8 mouse cellular contexts compared by ENCODE assay signal in the genomic region with DNA sequence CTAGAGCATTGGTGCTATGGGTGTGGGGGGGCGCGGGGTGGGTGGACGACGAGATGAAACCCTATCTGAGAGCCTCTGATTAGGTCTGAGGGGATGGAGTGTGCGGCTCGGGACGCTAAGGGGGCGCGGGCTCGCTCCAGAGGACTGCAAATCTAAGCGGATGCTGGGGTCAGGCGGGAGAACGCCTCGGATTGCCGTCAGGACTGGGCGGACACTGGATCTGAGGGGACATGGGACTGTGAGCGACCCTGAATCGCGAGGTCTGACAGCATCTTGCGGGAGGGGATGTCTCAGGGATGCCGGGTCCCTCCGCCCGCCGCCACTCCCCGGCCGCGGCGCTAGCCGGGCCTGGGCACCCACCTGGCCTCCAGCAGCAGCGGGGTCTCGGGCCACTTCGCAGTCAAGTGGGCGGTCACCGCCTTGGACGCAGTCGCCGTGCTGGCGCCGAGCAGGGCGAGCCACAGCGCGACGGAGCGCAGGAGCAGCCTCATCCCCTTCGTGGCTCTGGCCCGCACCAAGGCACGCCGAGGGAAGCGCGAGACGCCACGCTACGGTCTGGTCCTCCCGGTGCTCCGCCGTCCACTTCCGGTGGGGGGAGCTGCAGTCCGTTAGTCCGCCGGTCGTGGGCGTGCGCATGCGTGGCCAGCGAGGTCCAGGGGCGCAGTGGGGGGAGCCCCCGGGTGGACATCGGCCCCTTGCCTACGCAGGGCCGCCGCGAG. TPM values are rescaled to one million over a fixed set of nuclear protein-coding genes. Genes with fewer than 3 reads are reported as not detected.
DNase-seq lines count a peak whose midpoint lies in the region; ATAC-seq and TF ChIP-seq lines count a peak whose summit lies in the region.

Gene Uggt2 (minus strand): TSS at position 580 of the 719 bp plus-strand sequence.

- CTCF ChIA-PET in Patski (lab: Charles Lee), result interaction anchor here (1.3 to 1.4 kb wide), 2 partner anchors 13 to 281 kb away, joined by 3 read pairs; no protein-coding TSS in a partner anchor

- H3K27me3 ChIP-seq in Patski, result no peaks in the 10 kb centered on the region
- H3K27me3 ChIP-seq in liver, postnatal 0 days (ENCODE audit: insufficient read depth, low read length), result 0 out of 2 replicates have a peak, but pooled peaks cover 14% of the 10 kb centered on the region
- no peaks in the 10 kb centered on the region for H3K27me3 ChIP-seq in neural tube, embryonic 15.5 days (replicated peaks)

- peak within 1 kb of the TSS; percentile 62 for H3K4me3 ChIP-seq in liver, postnatal 0 days (ENCODE audit: low read depth, low read length)
- peak within 1 kb of the TSS; percentile 92 for H3K4me3 ChIP-seq in neural tube, embryonic 15.5 days (replicated peaks)

- in situ Hi-C loops in Patski (cut with MboI; ENCODE audit: low pct_unique_long_range_greater_than_20kb), result loop anchor here (25.0 kb wide), 1 partner anchor 963 kb away; no protein-coding TSS in a partner anchor

- H3K4me2 ChIP-seq in liver, postnatal 0 days (ENCODE audit: low read depth, low read length), result peak within 1 kb of the TSS; percentile 78
- peak within 1 kb of the TSS; percentile 69 for H3K4me2 ChIP-seq in neural tube, embryonic 15.5 days

- 2% methylated on average over 60 of the region's 72 CpGs for WGBS in liver, postnatal 0 days (ENCODE audit: insufficient replicate concordance)
- WGBS in neural tube, embryonic 15.5 days, result under 1% methylated on average over 72 of the region's 72 CpGs

- ATAC-seq in Patski, result peak; percentile 98
- ATAC-seq in frontal cortex, adult (ENCODE audit: low TSS enrichment), result peak; percentile 95
- ATAC-seq in liver, postnatal 0 days, result peak; percentile 95
- ATAC-seq in neural tube, embryonic 15.5 days (ENCODE audit: low FRiP score), result peak; percentile 96

- peak within 1 kb of the TSS; percentile 67 for H3K9ac ChIP-seq in liver, postnatal 0 days (replicated peaks)
- H3K9ac ChIP-seq in neural tube, embryonic 15.5 days (replicated peaks), result peak within 1 kb of the TSS; percentile 95

- no peak within 1 kb of the TSS for H3K27ac ChIP-seq in liver, postnatal 0 days (ENCODE audit: low read depth)
- H3K27ac ChIP-seq in neural tube, embryonic 15.5 days (replicated peaks), result peak within 1 kb of the TSS; percentile 92

- H3K36me3 ChIP-seq in liver, postnatal 0 days (replicated peaks; ENCODE audit: insufficient read depth, low read length), result no peaks in the 10 kb centered on the region
- H3K36me3 ChIP-seq in neural tube, embryonic 15.5 days, result no peaks in the 10 kb centered on the region

- no peaks in the 10 kb centered on the region for H3K9me3 ChIP-seq in liver, postnatal 0 days (ENCODE audit: low read length)
- H3K9me3 ChIP-seq in neural tube, embryonic 15.5 days (replicated peaks), result no peaks in the 10 kb centered on the region

- TF ChIP-seq CTCF in Patski (IDR thresholded peaks at IDR 0.05), result peak; percentile 98
- TF ChIP-seq CTCF in liver, postnatal 0 days (IDR thresholded peaks at IDR 0.05; ENCODE audit: low read depth), result peak; percentile 57

- POLR2A ChIA-PET in Patski (lab: Charles Lee), result no interaction called here

- no peak for TF ChIP-seq EP300 in liver, postnatal 0 days (IDR thresholded peaks at IDR 0.05; ENCODE audit: low read depth)

- H3K4me1 ChIP-seq in liver, postnatal 0 days (ENCODE audit: insufficient read depth), result peaks cover 5% of the 10 kb centered on the region; the same call in 1 of the 2 replicates
- H3K4me1 ChIP-seq in neural tube, embryonic 15.5 days, result peaks cover 20% of the 10 kb centered on the region

- intact Hi-C loops in heart, postnatal 36 days (cut with DNase I), result no loop called here

- peak; percentile 22 for DNase-seq in Patski (ENCODE audit: low read depth, low spot score)
- DNase-seq in cerebellum, adult 9-10 months, result peak; percentile 93
- peak; percentile 75 to 81 for DNase-seq in heart, postnatal 36 days
- peak; percentile 73 to 82 for DNase-seq in layer of hippocampus, adult 8-10 months (ENCODE audit: low spot score in 2 of 2)
- DNase-seq in liver, postnatal 0 days, result peak; percentile 75
- peak; percentile 82 for DNase-seq in urinary bladder, postnatal 14 days (ENCODE audit: low spot score)

RNA-seq across cellular contexts. Expression of gene Uggt2, which starts in this region (rescaled TPM):
- 18.5 TPM for polyA plus RNA-seq in Patski (2021)
- total RNA-seq in heart, postnatal 36 days (2021), result 1 to 10 TPM; 6.5 to 6.7 TPM
- 10 to 100 TPM; 28.3 to 45.0 (median 30.1) TPM for total RNA-seq in layer of hippocampus, adult 8-10 months (2022)
- polyA plus RNA-seq in liver, postnatal 0 days (2015; fragmentation: Nextera tagmentation; extraction: Ambion mirVana), result 1.4 and 1.7 TPM in 2 replicates
- 15.1 and 19.8 TPM in 2 replicates for polyA plus RNA-seq in neural tube, embryonic 15.5 days (2015; fragmentation: Nextera tagmentation; extraction: Ambion mirVana)

Comparison
In these comparisons a context has a peak if more than half of its experiments do, and no peak if none do; other contexts are left out.
1. DNase-seq: peak in every context shown above with its lines; median percentile 93 in cerebellum, adult 9-10 months; 82 in urinary bladder, postnatal 14 days; 78 in heart, postnatal 36 days; 78 in layer of hippocampus, adult 8-10 months; 75 in liver, postnatal 0 days; 22 in Patski.